Mouse (Mus musculus): ENCODE results near the gene Cutal.

GRCm38 (mm10) chr2:34941061-34941675 is 67.0 kb downstream of the Cutal start:
- TF ChIP-seq CTCF (IDR thresholded peaks at IDR 0.05; ENCODE audit: control insufficient read depth, insufficient read depth, insufficient read length): no peak
- no peak for TF ChIP-seq MYOG (IDR thresholded peaks at IDR 0.05; ENCODE audit: control insufficient read depth, extremely low read depth, insufficient read length)
- TF ChIP-seq MAX (IDR thresholded peaks at IDR 0.05): no peak
- peak; percentile 31 for TF ChIP-seq MYOD1 (IDR thresholded peaks at IDR 0.05; ENCODE audit: control insufficient read depth, insufficient read length, low read depth)
- TF ChIP-seq USF1 (IDR thresholded peaks at IDR 0.05; ENCODE audit: low read depth): no peak

All from C2C12 (cell line).